Mouse (Mus musculus) C2C12 (cell line): ENCODE data around the gene Scgn.

Experiments
- CTCF ChIP-seq: IDR thresholded peaks from one replicate; pipeline ENCODE4 v1.5.1; 2011; ENCODE audit not compliant: control insufficient read depth, insufficient read depth, insufficient read length
- MAX ChIP-seq: IDR thresholded peaks from one replicate; pipeline ENCODE4 v1.6.1; 2011; ENCODE audit warnings: mild to moderate bottlenecking, control low read depth
- MYOD1 ChIP-seq: IDR thresholded peaks from one replicate; pipeline ENCODE4 v1.6.1; 2011; ENCODE audit warnings: low read depth; ENCODE audit not compliant: control insufficient read depth, insufficient read length
- MYOG ChIP-seq: IDR thresholded peaks from one replicate; pipeline ENCODE4 v1.6.1; 2011; ENCODE audit not compliant: control insufficient read depth, insufficient read length; ENCODE audit errors: extremely low read depth
- USF1 ChIP-seq: IDR thresholded peaks from one replicate; pipeline ENCODE4 v1.6.1; 2011; ENCODE audit warnings: low read depth, mild to moderate bottlenecking, control low read depth, moderate library complexity

GRCm38 (mm10) chr13:23913791-23914306 is 77.2 kb downstream of the Scgn start:
- no peak for TF ChIP-seq MYOD1
- no peak for TF ChIP-seq CTCF
- no peak for TF ChIP-seq USF1
- TF ChIP-seq MYOG, result no peak
- no peak for TF ChIP-seq MAX
